Mouse (Mus musculus) erythroblast, embryonic 14.5 days (primary cell): ENCODE measurements around the gene Nudt21. TPM values are rescaled to one million over a fixed set of nuclear protein-coding genes. Genes with fewer than 3 reads are reported as not detected.

ENCODE experiments used
- H3K27me3 ChIP-seq: 2 replicates; pipeline ENCODE4 v1.6.1; 2012; ENCODE audit warnings: inconsistent platforms; ENCODE audit not compliant: control insufficient read depth
- H3K36me3 ChIP-seq: 2 replicates; pipeline ENCODE4 v1.6.1; 2012; ENCODE audit warnings: mild to moderate bottlenecking, inconsistent platforms; ENCODE audit not compliant: control insufficient read depth
- H3K4me1 ChIP-seq: 2 replicates; pipeline ENCODE4 v1.6.1; 2012; ENCODE audit warnings: inconsistent platforms; ENCODE audit not compliant: control insufficient read depth
- H3K4me3 ChIP-seq: replicated peaks from 2 replicates; pipeline ENCODE3; 2012; ENCODE audit warnings: moderate library complexity, mild to moderate bottlenecking, inconsistent platforms
- H3K9me3 ChIP-seq: 2 replicates; pipeline ENCODE4 v1.6.1; 2012; ENCODE audit warnings: low read length, inconsistent platforms, mixed read lengths; ENCODE audit not compliant: control insufficient read depth
- GATA1 ChIP-seq: IDR thresholded peaks from 2 replicates; pipeline ENCODE4 v1.6.1; 2012; ENCODE audit warnings: low read length, inconsistent platforms, mixed read lengths
- TAL1 ChIP-seq: IDR thresholded peaks from 3 replicates; pipeline ENCODE4 v1.6.1; 2012; ENCODE audit warnings: low read length, inconsistent platforms, mixed read lengths
- polyA plus RNA-seq: library from polyadenylated mRNA; stranded (reverse); fragments of >175 nt; gene quantifications from 2 replicates; pipeline ENCODE4 v1.2.3, GENCODE M21; 2012

Nudt21 gene
- polyA plus RNA-seq, 1 experiment = 33.7 TPM

GRCm38 (mm10) chr8:94035200-94035599 lies 1.6 kb downstream of the Nudt21 start:
- Histone ChIP-seq H3K4me3 (peak overlapping the region; percentile 77), H3K27me3 (no peaks in the 10 kb centered on the region), H3K9me3 (no peaks in the 10 kb centered on the region), H3K36me3 (peaks cover 54% of the 10 kb centered on the region), H3K4me1 (peaks cover 48% of the 10 kb centered on the region)
- TF ChIP-seq TAL1 (no peak), GATA1 (no peak)

DNA sequence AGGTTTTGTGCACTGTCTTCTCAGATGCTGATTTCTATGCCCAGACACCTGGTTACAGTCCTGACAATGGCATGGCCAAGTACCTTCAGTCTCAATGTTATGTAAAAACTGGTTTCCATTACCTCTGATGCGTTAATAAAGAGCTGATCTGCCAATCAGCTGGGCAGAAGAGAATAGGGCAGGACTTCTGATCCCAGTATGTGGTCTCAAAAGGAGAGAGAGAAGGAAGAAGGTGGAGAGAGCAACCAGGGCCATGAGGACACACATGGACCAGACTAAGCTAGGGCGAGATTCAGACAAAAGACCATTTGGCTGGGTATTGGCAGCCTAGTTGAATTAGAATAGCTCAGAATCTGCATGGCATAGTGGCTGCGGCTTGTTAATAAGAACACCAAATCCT lies 3.2 kb downstream of the Nudt21 start:
- Histone ChIP-seq H3K4me3 (no peak overlapping the region), H3K36me3 (peaks cover 61% of the 10 kb centered on the region), H3K4me1 (peaks cover 46% of the 10 kb centered on the region)

DNA sequence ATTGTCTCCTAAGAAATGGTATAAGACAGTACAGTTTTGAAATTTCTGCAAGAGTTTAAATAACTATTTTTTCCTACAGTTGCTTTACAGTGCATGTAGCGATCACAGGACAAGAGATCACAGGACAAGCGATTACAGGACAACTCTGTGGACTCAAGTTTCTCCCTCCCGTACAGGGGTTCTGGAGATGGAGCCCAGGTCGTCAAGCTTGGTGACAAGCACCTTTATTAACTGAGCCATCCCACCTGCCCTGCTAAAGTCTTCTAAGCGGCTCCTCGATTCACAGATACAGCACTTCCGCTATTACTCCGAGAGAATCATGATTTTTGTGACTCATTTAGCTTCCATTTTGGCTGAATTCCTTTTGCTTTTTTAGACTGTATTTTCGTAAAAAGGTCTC lies 7.1 kb downstream of the Nudt21 start:
- no peak for TF ChIP-seq TAL1
- TF ChIP-seq GATA1 = no peak
- H3K36me3 ChIP-seq = peaks cover 93% of the 10 kb centered on the region
- no peak overlapping the region for H3K4me3 ChIP-seq
- H3K4me1 ChIP-seq = peaks cover 23% of the 10 kb centered on the region
- no peaks in the 10 kb centered on the region for H3K9me3 ChIP-seq
- H3K27me3 ChIP-seq = no peaks in the 10 kb centered on the region

More for the DNA sequence above, 3.2 kb downstream of the Nudt21 start:
- no peaks in the 10 kb centered on the region for H3K9me3 ChIP-seq
- H3K27me3 ChIP-seq = no peaks in the 10 kb centered on the region
- TF ChIP-seq GATA1 (no peak), TAL1 (no peak)

- H3K4me3 ChIP-seq = no peak overlapping the region
- no peaks in the 10 kb centered on the region for H3K9me3 ChIP-seq
- H3K36me3 ChIP-seq = peaks cover 97% of the 10 kb centered on the region
- TF ChIP-seq GATA1 (no peak), TAL1 (no peak)
- no peaks in the 10 kb centered on the region for H3K4me1 ChIP-seq
- no peaks in the 10 kb centered on the region for H3K27me3 ChIP-seq
Observed at GRCm38 (mm10) chr8:94023916-94024315, 12.9 kb downstream of the Nudt21 start.

DNA sequence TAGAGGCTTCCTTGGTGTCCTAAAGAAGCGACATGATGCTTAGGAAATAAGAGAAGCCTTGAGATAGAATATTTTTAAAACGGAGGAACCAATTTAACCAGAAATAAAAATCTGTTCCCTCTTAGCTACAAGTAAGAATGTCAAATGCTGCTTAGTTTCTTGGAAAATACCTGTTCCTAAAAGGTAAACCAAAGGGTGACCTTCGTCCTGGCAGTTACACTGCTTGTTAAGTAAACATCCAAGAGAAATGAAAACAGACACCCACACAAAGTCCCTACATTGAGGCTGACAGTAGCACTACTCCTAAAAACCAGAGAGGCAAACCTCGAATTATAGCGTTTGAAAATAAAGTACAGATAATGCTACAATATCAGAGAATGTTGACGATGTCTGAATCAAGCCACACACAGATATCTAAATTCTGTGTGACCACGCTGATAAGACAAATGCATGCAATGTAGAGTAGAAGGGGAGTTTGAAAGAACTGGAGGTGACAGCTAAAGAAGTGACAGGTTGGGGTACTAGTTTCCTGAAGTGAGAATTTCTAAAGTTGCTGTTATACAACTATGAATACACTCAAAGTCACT lies 23.7 kb downstream of the Nudt21 start:
- no peaks in the 10 kb centered on the region for H3K9me3 ChIP-seq
- peaks cover 55% of the 10 kb centered on the region for H3K4me1 ChIP-seq
- peaks cover 46% of the 10 kb centered on the region for H3K36me3 ChIP-seq
- H3K27me3 ChIP-seq = no peaks in the 10 kb centered on the region
- peak overlapping the region; percentile 97 for H3K4me3 ChIP-seq
- TF ChIP-seq GATA1 (no peak), TAL1 (no peak)

DNA sequence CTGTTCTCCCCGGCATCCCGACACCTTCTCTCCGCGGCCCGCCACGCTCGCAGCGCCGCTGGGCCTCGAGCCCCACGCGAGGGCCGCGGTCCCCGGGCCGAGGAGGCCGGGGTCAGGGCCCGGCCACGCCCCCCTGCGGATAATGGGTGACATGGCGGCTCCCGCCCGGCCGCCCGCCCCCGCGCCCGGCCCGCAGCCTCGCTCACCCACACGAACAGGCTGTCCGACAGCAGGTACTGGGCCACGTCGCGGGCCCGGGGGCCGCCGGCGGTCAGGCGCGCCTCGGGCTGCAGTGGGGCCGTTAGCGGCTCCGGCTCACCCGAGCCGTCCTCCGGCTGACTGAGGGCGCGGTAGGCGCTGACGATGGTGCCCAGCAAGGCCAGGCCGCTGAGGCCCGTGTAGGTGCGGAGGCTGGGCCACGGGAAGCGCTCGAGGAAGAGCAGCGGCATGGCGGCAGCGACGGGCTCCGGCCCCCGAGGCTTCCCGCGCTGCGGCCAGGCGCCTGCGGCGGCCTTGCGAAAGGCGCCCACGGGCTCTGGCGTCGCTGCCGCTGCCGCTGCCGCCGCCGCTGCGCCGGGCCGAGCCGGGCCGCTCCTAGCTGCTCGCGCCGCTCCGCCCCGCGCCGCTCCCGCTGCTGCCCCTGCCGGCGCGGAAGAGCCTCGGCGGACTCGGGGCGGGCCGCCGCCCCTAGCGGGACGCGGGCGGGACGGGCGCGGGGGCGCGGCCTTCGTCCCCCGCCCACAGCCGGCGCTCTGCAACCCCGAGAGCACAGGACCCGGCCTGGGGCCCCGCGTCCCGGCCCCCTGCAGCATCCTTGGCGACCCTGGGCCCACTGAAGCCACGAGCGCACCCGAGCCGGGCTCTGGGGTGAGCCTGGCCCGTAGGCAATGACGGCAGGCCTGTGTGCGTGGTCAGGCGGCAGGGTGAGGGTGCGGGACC lies 24.5 kb downstream of the Nudt21 start, which contains the start of gene Amfr:
Gene Amfr (minus strand): TSS at position 830 of the 939 bp plus-strand sequence.
- H3K4me3 ChIP-seq = peak within 1 kb of the TSS; percentile 97
- no peak for TF ChIP-seq TAL1
- no peak for TF ChIP-seq GATA1
- H3K36me3 ChIP-seq = peaks cover 46% of the 10 kb centered on the region
- no peaks in the 10 kb centered on the region for H3K27me3 ChIP-seq
- no peaks in the 10 kb centered on the region for H3K9me3 ChIP-seq
- peaks cover 56% of the 10 kb centered on the region for H3K4me1 ChIP-seq

GRCm38 (mm10) chr8:94011076-94012012 lies 25.5 kb downstream of the Nudt21 start:
- H3K36me3 ChIP-seq = peaks cover 51% of the 10 kb centered on the region
- H3K27me3 ChIP-seq = no peaks in the 10 kb centered on the region
- H3K4me1 ChIP-seq = peaks cover 56% of the 10 kb centered on the region
- H3K4me3 ChIP-seq = peak overlapping the region; percentile 97
- TF ChIP-seq TAL1 (peak; percentile 34; the same call in 1 of the 3 replicates), GATA1 (peak; percentile 60; the same call in 1 of the 2 replicates)
- no peaks in the 10 kb centered on the region for H3K9me3 ChIP-seq

- Histone ChIP-seq H3K4me3 (peak overlapping the region; percentile 97), H3K27me3 (no peaks in the 10 kb centered on the region), H3K4me1 (peaks cover 56% of the 10 kb centered on the region), H3K9me3 (no peaks in the 10 kb centered on the region), H3K36me3 (peaks cover 59% of the 10 kb centered on the region)
- TF ChIP-seq TAL1 (no peak), GATA1 (no peak)
Observed at GRCm38 (mm10) chr8:94010101-94010705, 26.6 kb downstream of the Nudt21 start.
